Mouse (Mus musculus): ENCODE results near the gene Ttc28.

DNA sequence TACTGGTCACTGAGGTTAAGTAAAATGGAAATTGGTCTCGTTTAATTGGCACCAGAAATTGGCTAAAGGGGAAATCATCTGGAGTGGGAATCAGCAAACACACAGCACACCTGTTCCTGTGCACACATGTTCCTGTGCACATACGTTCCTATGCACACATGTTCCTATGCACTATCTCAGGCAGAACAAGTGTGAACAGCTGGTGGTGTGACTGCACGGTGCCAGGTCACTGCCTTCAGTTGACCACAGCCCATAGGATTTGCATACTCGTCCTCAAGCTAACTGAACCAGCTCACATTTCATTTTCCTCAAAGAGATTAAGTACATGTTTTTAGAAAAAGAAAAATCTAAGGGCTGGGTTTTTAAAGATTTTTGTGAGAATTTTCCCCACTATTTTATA lies 263.2 kb downstream of the Ttc28 start:
- TF ChIP-seq CTCF (IDR thresholded peaks at IDR 0.05; ENCODE audit: extremely low read depth, insufficient read depth, insufficient read length, insufficient replicate concordance) (no peak), POLR2A (IDR thresholded peaks at IDR 0.05; ENCODE audit: low read depth, low read length) (no peak)

All from spleen, adult 2 months (tissue).